Mouse (Mus musculus) liver, adult (tissue): Measurements from ENCODE around the gene Slc25a51.

Experiments used
- GATA4 ChIP-seq: IDR thresholded peaks from 2 replicates; pipeline ENCODE4 v1.6.1; 2014; ENCODE audit warnings: mild to moderate bottlenecking, low read length; ENCODE audit not compliant: insufficient replicate concordance

Gene Slc25a51

DNA sequence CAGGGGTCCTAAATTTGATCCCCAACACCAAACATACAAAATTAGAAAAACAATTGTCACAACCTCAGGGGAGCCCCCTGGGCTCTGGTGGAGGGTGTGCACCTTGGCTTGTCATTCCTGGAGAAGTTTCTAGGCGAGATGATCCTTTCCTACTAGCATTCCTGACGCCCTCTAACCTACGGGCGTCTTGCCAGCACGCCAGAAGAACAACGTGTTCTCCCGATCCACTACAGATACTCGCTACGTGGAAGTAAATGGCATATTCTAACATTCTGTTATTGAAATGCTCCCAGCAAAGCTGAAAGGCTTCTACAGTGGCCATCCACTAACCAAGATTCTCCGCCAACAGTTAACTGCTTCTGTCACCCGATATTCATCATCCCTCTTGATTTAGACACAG, 16.0 kb downstream of the Slc25a51 start:
- TF ChIP-seq GATA4, result no peak

DNA sequence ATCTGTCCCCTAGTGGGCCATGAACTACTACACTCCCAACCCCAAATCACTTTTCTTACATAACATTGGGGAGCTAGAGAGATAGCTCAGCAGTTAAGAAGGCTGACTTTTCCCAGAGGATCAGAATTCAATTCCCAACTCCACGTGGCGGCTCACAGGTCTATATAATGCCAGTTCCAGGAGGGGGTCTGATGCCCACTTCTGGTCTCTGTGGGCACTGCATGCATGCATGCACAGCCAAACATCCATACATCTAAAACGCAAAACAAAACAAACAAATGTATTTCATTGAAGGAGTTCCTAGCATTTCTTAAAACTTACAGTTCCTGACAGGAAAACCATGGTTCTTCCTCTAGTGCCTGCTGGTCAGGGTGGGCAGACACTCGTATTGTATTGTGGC, 16.5 kb downstream of the Slc25a51 start:
- TF ChIP-seq GATA4, result no peak

DNA sequence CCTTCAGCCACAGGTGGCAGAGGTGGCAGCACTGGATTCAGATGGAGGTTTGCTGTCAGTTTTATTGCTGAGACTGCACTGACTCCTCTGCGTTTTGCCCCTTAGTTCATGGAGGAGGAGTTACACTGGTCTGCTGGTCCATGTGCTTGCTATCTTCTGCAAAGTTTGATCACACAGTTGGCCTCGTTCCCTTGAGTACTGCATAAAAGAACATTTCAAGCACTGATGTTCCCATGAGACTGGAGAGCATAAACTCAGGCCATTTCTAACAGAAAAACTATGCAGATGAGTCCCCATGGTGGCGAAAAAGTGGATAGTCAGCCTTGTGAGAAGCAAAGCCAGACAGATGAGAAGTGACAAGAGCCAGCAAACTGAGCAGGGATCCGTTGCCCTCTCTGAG, 32.0 kb downstream of the Slc25a51 start:
- no peak for TF ChIP-seq GATA4

DNA sequence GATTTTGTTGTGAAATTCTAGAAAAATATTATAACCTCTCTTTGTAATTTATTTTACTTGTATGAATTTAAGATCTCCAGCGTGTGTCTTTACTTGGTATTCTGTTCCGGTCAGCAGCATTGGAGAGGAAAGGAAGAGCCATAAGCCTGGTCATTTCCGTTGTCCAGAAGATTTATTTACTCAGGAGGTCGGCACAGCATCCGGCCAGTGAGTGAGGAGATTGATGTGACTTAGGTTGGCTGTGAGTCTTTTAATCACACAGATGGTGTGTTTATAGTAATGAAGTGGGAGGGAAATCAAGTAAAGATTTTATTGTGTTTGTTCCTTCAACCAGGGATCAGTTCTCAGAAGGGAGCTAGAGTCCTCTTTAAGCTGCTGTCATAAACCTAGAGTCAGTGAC, 33.7 kb downstream of the Slc25a51 start:
- no peak for TF ChIP-seq GATA4

DNA sequence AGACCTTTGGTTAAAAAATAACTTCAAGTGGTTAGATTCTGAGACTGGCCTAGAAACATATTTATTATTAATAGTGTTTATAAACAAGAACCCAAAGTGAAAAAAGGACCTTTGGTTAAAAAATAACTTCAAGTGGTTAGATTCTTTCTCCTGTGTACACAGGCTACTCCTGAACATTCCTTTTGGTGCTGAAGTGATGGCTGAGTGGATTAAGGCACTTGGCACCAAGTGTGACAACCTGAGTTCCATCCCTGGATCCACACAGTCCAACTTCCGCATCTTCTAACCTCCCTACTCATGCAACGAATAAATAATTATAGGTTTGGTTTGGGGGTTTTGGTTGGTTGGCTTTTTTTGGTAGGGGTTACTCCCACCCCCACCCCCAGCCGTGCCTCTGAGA, 37.3 kb downstream of the Slc25a51 start:
- no peak for TF ChIP-seq GATA4

DNA sequence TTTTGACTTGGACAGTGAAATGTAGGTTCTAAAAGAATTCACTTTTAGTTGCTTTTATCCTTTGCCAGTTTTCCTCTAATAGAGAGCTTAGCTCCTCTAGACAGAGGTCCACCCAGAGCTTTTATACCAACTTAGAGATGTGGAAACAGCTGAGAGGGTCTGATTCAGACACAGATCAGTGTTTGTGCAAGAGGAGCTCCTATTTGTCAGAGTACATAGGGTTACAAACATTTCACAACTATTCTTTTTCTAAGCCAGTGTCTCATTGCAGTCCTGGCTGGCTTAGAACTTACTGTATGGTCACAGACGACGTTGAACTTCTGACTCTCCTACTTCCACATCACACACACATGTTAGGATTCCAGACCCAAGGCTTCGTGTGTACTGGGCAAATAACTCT, 51.9 kb downstream of the Slc25a51 start:
- TF ChIP-seq GATA4, result no peak
